Mouse (Mus musculus): ENCODE data around the gene Baiap3. TPM values are rescaled to one million over a fixed set of nuclear protein-coding genes. Genes with fewer than 3 reads are reported as not detected.

Gene Baiap3
- total RNA-seq, 2 experiments from 2014 or later = 15.2 to 23.8 TPM

- intact Hi-C loops (cut with DNase I) = no loop called here
- no peak for DNase-seq (ENCODE audit: low spot score in 2 of 2)
Measured at GRCm38 (mm10) chr17:25219492-25220295, 36.5 kb downstream of the Baiap3 start.

GRCm38 (mm10) chr17:25218967-25219366, 37.2 kb downstream of the Baiap3 start:
- intact Hi-C loops (cut with DNase I) = no loop called here
- no peak for DNase-seq (ENCODE audit: low spot score in 2 of 2)

- intact Hi-C loops (cut with DNase I) = no loop called here
Measured at GRCm38 (mm10) chr17:25215431-25215830, 40.7 kb downstream of the Baiap3 start.

DNA sequence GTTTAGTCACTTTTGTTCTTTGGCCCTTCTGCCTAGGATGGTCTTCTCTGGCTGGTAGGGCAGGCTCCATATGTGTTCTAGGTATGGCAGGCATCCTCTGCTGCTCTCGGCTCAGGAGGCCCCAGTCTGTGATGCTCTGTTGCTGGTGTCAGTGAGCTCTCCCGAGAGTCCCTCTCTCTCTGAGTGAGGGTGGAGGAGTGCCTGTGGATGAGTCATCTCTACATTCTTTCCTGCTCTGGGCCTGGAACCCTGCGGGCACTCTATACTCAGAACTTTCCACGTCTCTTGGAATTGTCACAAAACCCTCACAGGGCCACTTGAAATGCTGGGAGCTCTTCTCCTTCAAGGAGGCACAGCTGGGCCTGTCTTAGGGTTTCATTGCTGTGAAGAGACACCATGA, 44.5 kb downstream of the Baiap3 start:
- intact Hi-C loops (cut with DNase I) = no loop called here
- DNase-seq (ENCODE audit: low spot score in 2 of 2) = no peak

More at GRCm38 (mm10) chr17:25215431-25215830, 40.7 kb downstream of the Baiap3 start:
- DNase-seq (ENCODE audit: low spot score in 2 of 2) = no peak

GRCm38 (mm10) chr17:25210680-25211466, 45.3 kb downstream of the Baiap3 start:
- intact Hi-C loops (cut with DNase I) = no loop called here
- DNase-seq (ENCODE audit: low spot score in 2 of 2) = no peak

DNA sequence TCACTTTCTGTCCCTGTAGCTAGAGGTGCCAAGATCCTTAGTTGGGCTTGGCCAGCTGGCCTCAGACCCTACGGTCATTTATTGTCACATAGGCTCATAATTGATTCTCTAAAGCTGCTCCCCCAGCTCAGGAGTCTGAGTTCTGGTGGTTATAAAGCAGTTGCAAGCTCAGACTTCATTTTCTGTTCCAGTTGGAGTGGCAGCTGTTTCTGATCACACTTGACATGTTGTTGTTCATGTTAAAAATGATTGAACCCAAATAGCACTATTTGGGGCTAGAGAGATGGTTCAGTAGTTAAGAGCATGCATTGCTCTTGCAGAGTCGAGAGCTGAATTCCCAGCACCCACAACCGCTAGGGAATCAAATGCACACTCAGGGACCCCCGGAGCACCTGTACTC, 46.2 kb downstream of the Baiap3 start:
- DNase-seq (ENCODE audit: low spot score in 2 of 2) = no peak
- intact Hi-C loops (cut with DNase I) = no loop called here

DNA sequence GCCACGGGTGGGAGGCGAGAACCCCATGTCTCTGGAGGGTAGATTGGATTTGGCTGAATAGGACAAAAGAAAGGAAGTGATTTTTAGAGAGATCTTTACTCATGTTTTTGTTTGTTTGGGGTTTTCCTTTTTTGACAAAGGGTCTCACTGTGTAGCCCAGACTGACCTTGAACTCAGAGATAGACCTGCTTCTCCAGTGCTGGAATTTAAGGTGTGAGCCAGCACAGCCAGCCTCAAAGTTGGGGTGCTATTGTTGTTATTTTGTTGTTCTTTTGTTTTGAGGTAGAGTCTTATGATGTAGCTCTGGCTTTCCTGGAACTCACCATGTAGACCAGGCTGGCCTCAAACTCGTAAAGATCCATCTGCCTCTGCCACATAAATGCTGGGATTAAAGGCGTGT, 53.8 kb downstream of the Baiap3 start:
- intact Hi-C loops (cut with DNase I) = no loop called here

More for the DNA sequence above, 53.8 kb downstream of the Baiap3 start:
- DNase-seq (ENCODE audit: low spot score in 2 of 2) = no peak

Small RNA genes lying within 50 kb of the gene (microRNA-seq; reads per million reads assigned to microRNA genes)
- gene Mir3547 = 63.6 to 207 reads per million in 2 experiments

Other genes with a start within 250 kb of the Baiap3 start
- gene Cramp1l, start 240.6 kb downstream of the Baiap3 start, total RNA-seq (2021) = 10 to 100 TPM; 26.0 to 27.9 TPM
- 10 to 100 TPM; 19.8 to 22.9 TPM for gene Ift140, start 240.3 kb downstream of the Baiap3 start, total RNA-seq (2021)
- gene Tmem204, start 172.8 kb downstream of the Baiap3 start, total RNA-seq (2021) = 10 to 100 TPM in 1 of 2 experiments, 1 to 10 TPM in 1; 9.5 to 11.9 TPM
- 10 to 100 TPM; 29.8 to 32.3 TPM for gene Telo2, start 140.4 kb downstream of the Baiap3 start, total RNA-seq (2021)
- gene Ptx4, start 135.6 kb downstream of the Baiap3 start, total RNA-seq (2021) = 1 to 10 TPM; 1.9 to 2.3 TPM
- 10 to 100 TPM; 49.7 to 52.2 TPM for gene Clcn7, start 123.0 kb downstream of the Baiap3 start, total RNA-seq (2021)
- under 1 TPM in 1 of 2 experiments, not detected in 1; 0.24 TPM for gene Ccdc154, start 93.9 kb downstream of the Baiap3 start, total RNA-seq (2021)
- not detected for gene Gm38655, start 80.9 kb downstream of the Baiap3 start, total RNA-seq (2021)
- gene BC003965, start 71.8 kb downstream of the Baiap3 start, total RNA-seq (2021) = 10 to 100 TPM; 18.4 to 20.0 TPM
- gene Unkl, start 68.0 kb downstream of the Baiap3 start, total RNA-seq (2021) = 10 to 100 TPM; 33.4 to 38.6 TPM
- gene Gnptg, start 16.2 kb downstream of the Baiap3 start, total RNA-seq (2021) = 10 to 100 TPM; 72.2 to 73.5 TPM
- 10 to 100 TPM; 25.0 to 27.2 TPM for gene Tsr3, start 16.2 kb downstream of the Baiap3 start, total RNA-seq (2021)
- 100 to 1,000 TPM; 211 to 216 TPM for gene Ube2i, start 18.3 kb upstream of the Baiap3 start, total RNA-seq (2021)
- gene Prss34, start 42.0 kb upstream of the Baiap3 start, total RNA-seq (2021) = not detected
- not detected for gene Prss28, start 52.3 kb upstream of the Baiap3 start, total RNA-seq (2021)
- gene Prss29, start 62.3 kb upstream of the Baiap3 start, total RNA-seq (2021) = not detected
- gene Tpsab1, start 89.2 kb upstream of the Baiap3 start, total RNA-seq (2021) = not detected
- gene Tpsb2, start 109.9 kb upstream of the Baiap3 start, total RNA-seq (2021) = under 1 TPM in 1 of 2 experiments, not detected in 1; 0.26 TPM
- gene Tpsg1, start 112.9 kb upstream of the Baiap3 start, total RNA-seq (2021) = not detected
- gene Cacna1h, start 177.4 kb upstream of the Baiap3 start, total RNA-seq (2021) = 10 to 100 TPM; 42.1 to 43.2 TPM
- 1 to 10 TPM; 1.5 to 3.8 TPM for gene Tekt4, start 198.3 kb upstream of the Baiap3 start, total RNA-seq (2021)
- under 1 TPM; 0.15 to 0.26 TPM for gene Sstr5, start 240.9 kb upstream of the Baiap3 start, total RNA-seq (2021)